Mouse (Mus musculus): ENCODE measurements around the gene Mettl14. TPM values are rescaled to one million over a fixed set of nuclear protein-coding genes. Genes with fewer than 3 reads are reported as not detected.
"Not testable (repeated sequence)": the region's sequence is repeated elsewhere in the genome, so short reads cannot be mapped to it uniquely, and the experiment has no call there.

Gene Mettl14
- 10 to 100 TPM; 13.7 to 14.8 TPM for total RNA-seq (2021)
- long read RNA-seq, experiment 1, partial matches to known transcripts, result 2 of 15 reads
- long read RNA-seq, experiment 1, other reads (novel, unspliced or antisense), result 10 of 15 reads
- long read RNA-seq, experiment 2, partial matches to known transcripts, result 0 of 11 reads
- long read RNA-seq, experiment 2, other reads (novel, unspliced or antisense), result 9 of 11 reads

- DNase-seq, result peak; percentile 98
Observed at GRCm38 (mm10) chr3:123385486-123386156, at the start of gene Mettl14. Gene Mettl14 (minus strand): TSS chr3:123386108.

GRCm38 (mm10) chr3:123433362-123433761 lies 47.5 kb upstream of the Mettl14 start:
- no peak for DNase-seq

DNA sequence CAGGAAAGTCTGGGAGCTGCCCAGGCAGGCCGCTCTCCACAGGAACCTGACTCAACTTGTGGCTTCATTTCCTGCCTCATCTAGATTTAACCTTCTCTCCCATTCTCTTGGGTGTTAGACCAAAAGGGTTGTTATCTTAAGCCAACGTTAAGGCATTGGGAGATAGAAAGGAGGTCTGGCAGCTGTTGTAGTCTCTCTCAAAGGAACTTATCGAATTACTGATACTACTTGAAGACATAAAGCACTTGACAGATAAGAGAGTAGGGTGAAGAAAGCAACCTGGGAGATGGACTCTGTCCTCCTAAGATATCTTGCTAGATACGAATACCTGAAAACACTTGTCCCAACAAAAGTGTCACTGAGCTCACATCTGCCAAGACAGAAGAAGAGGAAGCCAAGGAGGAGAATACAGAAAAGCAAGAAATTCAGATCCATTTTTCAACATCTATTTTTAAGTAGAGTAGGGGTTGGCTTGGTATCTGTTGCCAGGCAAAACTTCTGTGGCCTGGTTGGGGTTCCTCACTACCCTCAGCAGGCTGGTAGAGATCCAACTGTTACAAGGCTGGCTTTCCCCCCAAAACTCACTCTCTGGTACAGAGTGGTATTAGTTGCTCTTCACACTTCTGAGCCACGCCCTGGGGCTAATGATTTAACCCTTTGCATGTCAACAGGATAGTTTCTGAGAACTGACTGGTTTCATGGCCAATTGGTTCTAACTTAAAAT lies 46.2 kb upstream of the Mettl14 start:
- no peak for DNase-seq

DNA sequence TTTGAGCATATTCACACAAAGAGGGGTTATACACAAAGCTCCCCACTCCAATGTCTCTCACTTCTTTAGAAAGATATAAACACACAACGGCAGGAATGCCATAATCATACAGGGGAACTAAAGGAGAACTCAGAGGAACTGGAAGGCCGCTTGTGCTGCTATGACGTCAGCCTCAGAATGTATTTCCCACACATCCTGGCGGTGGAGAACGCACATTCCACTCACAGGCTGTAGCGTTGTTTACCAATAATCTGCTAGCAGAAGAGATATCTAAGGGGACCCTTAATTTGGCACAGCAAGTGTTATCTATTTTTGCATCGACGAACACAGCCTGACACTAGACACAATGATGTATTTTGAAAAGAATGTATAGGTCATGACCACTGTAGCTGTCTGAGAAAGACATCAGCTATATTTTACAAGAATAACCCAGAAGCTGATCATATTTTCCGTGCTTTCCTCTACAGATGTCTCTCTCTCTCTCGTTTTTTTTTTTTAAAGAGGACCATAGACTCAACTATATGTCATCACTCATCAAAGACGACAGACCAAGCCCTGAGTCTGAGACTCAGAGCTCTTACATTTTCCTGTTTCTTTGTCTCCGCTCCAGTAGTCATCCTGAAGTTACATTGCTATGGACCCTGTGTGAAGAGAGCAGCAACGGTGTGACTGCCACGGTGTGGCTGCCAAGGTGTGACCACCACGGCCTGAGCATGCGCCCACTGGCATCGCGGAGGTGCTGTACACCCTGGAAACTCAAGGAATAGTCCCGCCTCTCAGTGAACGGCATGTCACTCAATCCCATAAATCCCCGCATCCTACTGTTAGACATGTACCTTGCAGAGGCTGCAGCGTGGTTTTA lies 43.9 kb upstream of the Mettl14 start:
- DNase-seq, result no peak

DNA sequence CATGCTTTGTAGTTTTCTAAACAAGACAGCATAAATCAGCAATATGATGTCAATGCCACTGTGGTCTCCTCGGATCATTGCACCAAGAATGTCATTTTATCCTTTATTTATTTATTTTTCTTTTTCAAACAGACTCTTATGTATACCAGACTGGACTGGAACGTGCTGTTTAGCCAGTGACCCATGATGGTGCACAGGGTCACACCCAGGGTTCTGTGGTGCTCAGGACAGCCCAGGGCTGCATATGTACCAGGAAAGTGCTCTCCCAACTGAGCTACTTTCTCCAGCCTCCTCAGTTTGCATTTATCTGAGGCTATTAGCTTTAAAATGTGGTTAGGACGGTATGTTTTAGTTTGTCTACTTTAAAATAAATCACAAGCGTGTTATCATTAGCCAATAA lies 42.1 kb upstream of the Mettl14 start:
- no peak for DNase-seq

DNA sequence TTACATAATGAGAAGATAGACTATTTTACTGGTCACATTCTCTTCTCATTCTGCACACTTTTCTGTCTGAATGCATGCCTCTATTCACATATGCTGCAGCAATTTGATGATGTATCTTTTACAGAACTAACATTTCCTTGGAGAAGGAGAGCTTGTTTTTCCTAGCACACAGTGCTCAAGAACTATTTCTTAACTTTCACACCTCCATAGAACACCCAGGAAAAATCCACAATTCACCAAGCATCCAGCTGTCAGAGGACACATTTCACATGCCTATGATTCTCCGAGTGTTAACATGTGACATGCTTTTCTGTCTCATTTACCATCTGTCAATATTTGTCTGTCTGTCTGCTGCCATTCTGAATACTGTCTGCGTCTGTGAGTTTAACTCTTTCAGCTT lies 39.7 kb upstream of the Mettl14 start:
- no peak for DNase-seq

- no peak for DNase-seq
Observed at GRCm38 (mm10) chr3:123413173-123413572, 27.3 kb upstream of the Mettl14 start.

GRCm38 (mm10) chr3:123411821-123412578 lies 26.1 kb upstream of the Mettl14 start:
- DNase-seq, result no peak

DNA sequence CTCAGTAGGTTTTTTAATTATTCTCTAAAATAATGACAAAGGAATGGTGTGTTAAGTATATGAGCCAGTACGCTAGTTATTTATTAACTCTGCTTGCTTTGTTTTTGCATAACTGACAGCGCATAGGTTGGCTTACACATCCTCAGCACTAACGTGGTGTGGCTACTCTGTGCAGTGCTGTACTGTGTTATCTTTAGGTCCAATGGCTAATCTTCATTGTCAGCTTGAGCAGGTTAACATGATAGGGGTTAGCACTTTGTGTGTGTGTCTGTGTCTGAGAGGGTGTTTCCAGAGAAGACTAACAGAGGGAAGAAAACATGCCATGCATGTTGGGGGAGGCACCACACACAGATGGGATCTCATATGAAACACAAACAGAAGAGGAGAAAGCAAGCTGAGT lies 19.0 kb upstream of the Mettl14 start:
- no peak for DNase-seq

GRCm38 (mm10) chr3:123397562-123398481 lies 11.9 kb upstream of the Mettl14 start:
- no peak for DNase-seq

GRCm38 (mm10) chr3:123395611-123396010 lies 9.7 kb upstream of the Mettl14 start:
- DNase-seq, result no peak

- no peak for DNase-seq
Observed at GRCm38 (mm10) chr3:123391180-123391579, 5.3 kb upstream of the Mettl14 start.

- not testable (repeated sequence) for DNase-seq
Observed at GRCm38 (mm10) chr3:123386157-123386780, 361 bp upstream of the Mettl14 start.

DNA sequence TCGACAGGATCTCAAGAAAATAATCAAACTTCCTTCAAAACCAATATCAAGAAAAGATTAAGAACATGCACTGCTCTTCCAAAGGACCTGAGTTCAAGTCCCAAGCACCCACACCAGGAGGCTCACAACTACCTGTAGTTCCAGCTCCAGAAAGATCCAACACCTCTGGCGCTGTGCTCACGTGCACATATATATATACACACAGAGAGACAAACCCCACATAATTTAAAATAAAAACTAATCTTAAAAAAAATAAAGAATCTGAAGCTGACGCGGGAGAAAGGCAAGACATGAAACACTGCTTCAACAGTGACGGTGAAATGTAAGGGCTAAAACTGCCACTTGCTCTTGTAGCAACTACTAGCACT lies 806 bp downstream of the Mettl14 start:
- DNase-seq, result no peak

- no peak for DNase-seq
Observed at GRCm38 (mm10) chr3:123384435-123384834, 1.5 kb downstream of the Mettl14 start.

DNA sequence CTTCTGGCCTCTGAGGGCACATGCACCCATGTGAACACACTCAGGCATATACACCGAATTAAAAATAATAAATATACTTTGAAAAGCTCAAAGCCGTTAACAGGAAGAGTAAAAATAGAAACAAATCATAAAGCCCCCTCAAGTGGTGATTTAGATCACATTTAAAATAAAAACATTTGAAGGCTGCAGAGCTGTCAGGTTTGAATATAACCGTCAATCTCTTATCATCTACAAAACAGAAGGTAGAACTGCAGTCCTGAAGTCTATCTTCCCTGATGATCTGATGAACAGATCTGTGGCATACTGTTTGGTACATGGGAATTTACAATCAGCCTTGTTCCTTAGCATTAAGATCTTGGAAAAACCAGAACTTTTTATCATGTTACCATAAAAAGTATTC lies 9.3 kb downstream of the Mettl14 start:
- DNase-seq, result no peak

GRCm38 (mm10) chr3:123371766-123372535 lies 14.0 kb downstream of the Mettl14 start:
- DNase-seq, result peak; percentile 81 to 84

GRCm38 (mm10) chr3:123370927-123371326 lies 15.0 kb downstream of the Mettl14 start:
- DNase-seq, result no peak

DNA sequence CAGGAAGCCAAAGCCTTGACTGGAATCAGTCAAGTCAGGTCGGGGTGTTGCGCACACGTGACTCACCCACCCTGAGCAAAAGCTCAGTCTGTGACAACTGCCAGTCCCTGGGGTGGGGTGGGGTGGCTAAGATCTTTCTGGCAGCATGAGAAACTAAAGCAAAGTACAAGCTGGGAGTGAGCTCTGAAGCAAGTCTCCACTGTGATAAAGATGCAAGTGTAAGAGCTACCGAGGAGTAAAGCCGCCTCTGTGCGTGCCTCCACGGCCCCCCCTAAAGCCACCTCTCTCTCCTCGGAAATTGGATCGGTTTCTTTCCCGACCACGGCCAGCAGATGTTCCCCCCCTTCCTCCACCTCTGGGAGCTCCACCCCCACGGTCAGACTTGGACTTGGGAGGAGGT lies 16.7 kb downstream of the Mettl14 start:
- DNase-seq, result no peak
